Mouse (Mus musculus): ENCODE data around the gene Saal1. TPM values are rescaled to one million over a fixed set of nuclear protein-coding genes. Genes with fewer than 3 reads are reported as not detected.
A peak's percentile ranks its signal among the peaks of the same experiment; 100 is the strongest.
"Not testable (repeated sequence)": the region's sequence is repeated elsewhere in the genome, so short reads cannot be mapped to it uniquely, and the experiment has no call there.

The Saal1 gene
- polyA plus RNA-seq (2016; fragmentation: Nextera tagmentation; extraction: Ambion mirVana): 27.2 and 28.4 TPM in 2 replicates

GRCm38 (mm10) chr7:46710390-46710844, at the start of gene Saal1:
TSS of gene Saal1 (minus strand) at chr7:46710680.
- peak; percentile 97 for ATAC-seq (ENCODE audit: low FRiP score)
- Histone ChIP-seq H3K9me3 (replicated peaks) (no peaks in the 10 kb centered on the region), H3K27ac (peak within 1 kb of the TSS; percentile 71), H3K4me3 (peak within 1 kb of the TSS; percentile 86), H3K27me3 (peaks cover 3% of the 10 kb centered on the region; the same call in 1 of the 2 replicates), H3K36me3 (peaks cover 23% of the 10 kb centered on the region), H3K4me1 (peaks cover 7% of the 10 kb centered on the region), H3K4me2 (replicated peaks) (peak within 1 kb of the TSS; percentile 52), H3K9ac (peak within 1 kb of the TSS; percentile 91)
- 2% methylated on average over 38 of the region's 38 CpGs for WGBS

GRCm38 (mm10) chr7:46751490-46751889, 41.0 kb upstream of the Saal1 start, which contains the start of gene Saa2:
TSS of gene Saa2 (plus strand) at chr7:46751790.
- Histone ChIP-seq H3K4me1 (no peaks in the 10 kb centered on the region; the same call in 1 of the 2 replicates), H3K27me3 (no peaks in the 10 kb centered on the region), H3K4me2 (replicated peaks) (no peak within 1 kb of the TSS), H3K36me3 (no peaks in the 10 kb centered on the region), H3K4me3 (no peak within 1 kb of the TSS), H3K27ac (no peak within 1 kb of the TSS), H3K9ac (no peak within 1 kb of the TSS), H3K9me3 (replicated peaks) (no peaks in the 10 kb centered on the region)
- 76% methylated on average over 3 of the region's 3 CpGs for WGBS
- ATAC-seq (ENCODE audit: low FRiP score): no peak

- Histone ChIP-seq H3K27ac (no peak overlapping the region), H3K4me2 (replicated peaks) (no peak overlapping the region), H3K27me3 (no peaks in the 10 kb centered on the region), H3K9me3 (replicated peaks) (no peaks in the 10 kb centered on the region), H3K36me3 (no peaks in the 10 kb centered on the region), H3K4me1 (no peaks in the 10 kb centered on the region; the same call in 1 of the 2 replicates), H3K9ac (no peak overlapping the region), H3K4me3 (no peak overlapping the region)
- no peak for ATAC-seq (ENCODE audit: low FRiP score)
- WGBS: 37% methylated on average over 3 of the region's 3 CpGs
These were observed 38.0 kb upstream of the Saal1 start for GRCm38 (mm10) chr7:46748459-46748858.

GRCm38 (mm10) chr7:46746381-46746780, 35.9 kb upstream of the Saal1 start:
- no peaks in the 10 kb centered on the region for H3K4me1 ChIP-seq
- WGBS: 90% methylated on average over 7 of the region's 7 CpGs
- no peak overlapping the region for H3K4me2 ChIP-seq (replicated peaks)
- H3K9me3 ChIP-seq (replicated peaks): no peaks in the 10 kb centered on the region
- H3K36me3 ChIP-seq: no peaks in the 10 kb centered on the region
- no peak overlapping the region for H3K27ac ChIP-seq
- H3K4me3 ChIP-seq: no peak overlapping the region
- no peak overlapping the region for H3K9ac ChIP-seq
- H3K27me3 ChIP-seq: no peaks in the 10 kb centered on the region
- ATAC-seq (ENCODE audit: low FRiP score): no peak

- Histone ChIP-seq H3K4me2 (replicated peaks) (no peak overlapping the region), H3K4me1 (no peaks in the 10 kb centered on the region), H3K9ac (no peak overlapping the region), H3K4me3 (no peak overlapping the region), H3K36me3 (no peaks in the 10 kb centered on the region), H3K27ac (no peak overlapping the region), H3K27me3 (no peaks in the 10 kb centered on the region), H3K9me3 (replicated peaks) (no peaks in the 10 kb centered on the region)
- WGBS: 87% methylated on average over 3 of the region's 3 CpGs
- ATAC-seq (ENCODE audit: low FRiP score): no peak
These were observed 35.3 kb upstream of the Saal1 start for GRCm38 (mm10) chr7:46745816-46746215.

- not testable (repeated sequence) for H3K4me2 ChIP-seq (replicated peaks); H3K27ac ChIP-seq; H3K27me3 ChIP-seq; H3K9ac ChIP-seq; H3K36me3 ChIP-seq; H3K4me1 ChIP-seq; H3K9me3 ChIP-seq (replicated peaks); H3K4me3 ChIP-seq; ATAC-seq (ENCODE audit: low FRiP score)
- WGBS: 85% methylated on average over 3 of the region's 3 CpGs
These were observed 32.4 kb upstream of the Saal1 start, which contains the start of gene Saa1 for GRCm38 (mm10) chr7:46742880-46743279. TSS of gene Saa1 (minus strand) at chr7:46742980.

- ATAC-seq (ENCODE audit: low FRiP score); H3K4me2 ChIP-seq (replicated peaks); H3K4me1 ChIP-seq; H3K9ac ChIP-seq; H3K27me3 ChIP-seq; H3K27ac ChIP-seq; H3K36me3 ChIP-seq; H3K4me3 ChIP-seq; H3K9me3 ChIP-seq (replicated peaks): not testable (repeated sequence)
- 75% methylated on average over 5 of the region's 5 CpGs for WGBS
These were observed 29.6 kb upstream of the Saal1 start for GRCm38 (mm10) chr7:46740041-46740440.

GRCm38 (mm10) chr7:46738561-46739460, 28.3 kb upstream of the Saal1 start:
- Histone ChIP-seq H3K27ac (no peak overlapping the region), H3K27me3 (no peaks in the 10 kb centered on the region), H3K36me3 (no peaks in the 10 kb centered on the region), H3K9ac (no peak overlapping the region), H3K4me3 (no peak overlapping the region), H3K4me2 (replicated peaks) (no peak overlapping the region), H3K9me3 (replicated peaks) (no peaks in the 10 kb centered on the region), H3K4me1 (no peaks in the 10 kb centered on the region)
- WGBS: 86% methylated on average over 12 of the region's 12 CpGs
- no peak for ATAC-seq (ENCODE audit: low FRiP score)

- Histone ChIP-seq H3K9ac (no peak overlapping the region), H3K36me3 (no peaks in the 10 kb centered on the region), H3K4me1 (no peaks in the 10 kb centered on the region), H3K27ac (no peak overlapping the region), H3K4me2 (replicated peaks) (no peak overlapping the region), H3K27me3 (no peaks in the 10 kb centered on the region), H3K9me3 (replicated peaks) (no peaks in the 10 kb centered on the region), H3K4me3 (no peak overlapping the region)
- WGBS: 85% methylated on average over 2 of the region's 2 CpGs
- no peak for ATAC-seq (ENCODE audit: low FRiP score)
These were observed 24.5 kb upstream of the Saal1 start for GRCm38 (mm10) chr7:46734983-46735382.

GRCm38 (mm10) chr7:46732458-46732857, 22.0 kb upstream of the Saal1 start, which contains the start of gene Saa4:
TSS of gene Saa4 (minus strand) at chr7:46732603.
- 80% methylated on average over 4 of the region's 4 CpGs for WGBS
- Histone ChIP-seq H3K9me3 (replicated peaks) (no peaks in the 10 kb centered on the region), H3K4me2 (replicated peaks) (no peak within 1 kb of the TSS), H3K9ac (no peak within 1 kb of the TSS), H3K27ac (no peak within 1 kb of the TSS), H3K27me3 (no peaks in the 10 kb centered on the region), H3K4me3 (no peak within 1 kb of the TSS), H3K36me3 (no peaks in the 10 kb centered on the region), H3K4me1 (no peaks in the 10 kb centered on the region)
- no peak for ATAC-seq (ENCODE audit: low FRiP score)

- no peaks in the 10 kb centered on the region for H3K9me3 ChIP-seq (replicated peaks)
- no peaks in the 10 kb centered on the region for H3K36me3 ChIP-seq
- ATAC-seq (ENCODE audit: low FRiP score): no peak
- 0 out of 2 replicates have a peak, but pooled peaks cover 3% of the 10 kb centered on the region for H3K27me3 ChIP-seq
- 81% methylated on average over 1 of the region's 1 CpGs for WGBS
- no peak overlapping the region for H3K27ac ChIP-seq
- H3K9ac ChIP-seq: no peak overlapping the region
- H3K4me3 ChIP-seq: no peak overlapping the region
- no peak overlapping the region for H3K4me2 ChIP-seq (replicated peaks)
- no peaks in the 10 kb centered on the region for H3K4me1 ChIP-seq
These were observed 17.1 kb upstream of the Saal1 start for GRCm38 (mm10) chr7:46727584-46727983.

GRCm38 (mm10) chr7:46724396-46724795, 13.9 kb upstream of the Saal1 start:
- no peak overlapping the region for H3K4me2 ChIP-seq (replicated peaks)
- ATAC-seq (ENCODE audit: low FRiP score): no peak
- no peak overlapping the region for H3K9ac ChIP-seq
- H3K4me3 ChIP-seq: no peak overlapping the region
- H3K27me3 ChIP-seq: 0 out of 2 replicates have a peak, but pooled peaks cover 5% of the 10 kb centered on the region
- H3K36me3 ChIP-seq: no peaks in the 10 kb centered on the region
- WGBS: 77% methylated on average over 5 of the region's 5 CpGs
- no peak overlapping the region for H3K27ac ChIP-seq
- H3K4me1 ChIP-seq: no peaks in the 10 kb centered on the region
- H3K9me3 ChIP-seq (replicated peaks): no peaks in the 10 kb centered on the region
